Mouse (Mus musculus): ENCODE results near the gene Nfkbil1.
A peak's percentile ranks its signal among the peaks of the same experiment; 100 is the strongest.

The Nfkbil1 gene

GRCm38 (mm10) chr17:35254241-35255098 lies 18.9 kb upstream of the Nfkbil1 start:
- DNase-seq (ENCODE audit: low read depth, low spot score): no peak

GRCm38 (mm10) chr17:35253293-35254093 lies 17.9 kb upstream of the Nfkbil1 start:
- no peak for DNase-seq (ENCODE audit: low read depth, low spot score)

GRCm38 (mm10) chr17:35252619-35253292 lies 17.2 kb upstream of the Nfkbil1 start:
- no peak for DNase-seq (ENCODE audit: low read depth, low spot score)

- no peak for DNase-seq (ENCODE audit: low read depth, low spot score)
Observed at GRCm38 (mm10) chr17:35251981-35252380, 16.4 kb upstream of the Nfkbil1 start.

GRCm38 (mm10) chr17:35251162-35251719 lies 15.6 kb upstream of the Nfkbil1 start:
- no peak for DNase-seq (ENCODE audit: low read depth, low spot score)

- DNase-seq (ENCODE audit: low read depth, low spot score): no peak
Observed at GRCm38 (mm10) chr17:35250348-35251120, 14.9 kb upstream of the Nfkbil1 start.

GRCm38 (mm10) chr17:35249451-35250197 lies 14.0 kb upstream of the Nfkbil1 start:
- DNase-seq (ENCODE audit: low read depth, low spot score): no peak

- DNase-seq (ENCODE audit: low read depth, low spot score): no peak
Observed at GRCm38 (mm10) chr17:35248986-35249385, 13.4 kb upstream of the Nfkbil1 start.

- DNase-seq (ENCODE audit: low read depth, low spot score): no peak
Observed at GRCm38 (mm10) chr17:35247144-35247543, 11.6 kb upstream of the Nfkbil1 start.

- DNase-seq (ENCODE audit: low read depth, low spot score): no peak
Observed at GRCm38 (mm10) chr17:35245731-35246623, 10.4 kb upstream of the Nfkbil1 start.

GRCm38 (mm10) chr17:35244999-35245398 lies 9.4 kb upstream of the Nfkbil1 start:
- DNase-seq (ENCODE audit: low read depth, low spot score): no peak

GRCm38 (mm10) chr17:35243086-35243485 lies 7.5 kb upstream of the Nfkbil1 start:
- DNase-seq (ENCODE audit: low read depth, low spot score): no peak

GRCm38 (mm10) chr17:35242015-35242941 lies 6.7 kb upstream of the Nfkbil1 start:
- DNase-seq (ENCODE audit: low read depth, low spot score): no peak

- peak; percentile 97 for DNase-seq (ENCODE audit: low read depth, low spot score)
Observed at GRCm38 (mm10) chr17:35241305-35242014, 5.9 kb upstream of the Nfkbil1 start, which contains the start of gene Ddx39b. Gene Ddx39b, plus strand, starts transcription at chr17:35241746.

GRCm38 (mm10) chr17:35240384-35241304 lies 5.1 kb upstream of the Nfkbil1 start:
- no peak for DNase-seq (ENCODE audit: low read depth, low spot score)

GRCm38 (mm10) chr17:35239700-35240099 lies 4.1 kb upstream of the Nfkbil1 start:
- DNase-seq (ENCODE audit: low read depth, low spot score): no peak
